Mouse (Mus musculus) B cell, adult 62 days (primary cell): ENCODE data around the gene Nsun2. TPM values are rescaled to one million over a fixed set of nuclear protein-coding genes. Genes with fewer than 3 reads are reported as not detected.

Source experiments
- total RNA-seq: library from RNA; stranded (reverse); gene quantifications from 4 replicates; pipeline ENCODE4 v1.2.4, GENCODE M21; 2023

The Nsun2 gene
- 77.3 to 102 TPM (median 91.6 TPM) in 4 replicates for total RNA-seq

GRCm38 (mm10) chr13:69533405-69534333, at the start of gene Nsun2:
Nsun2 (plus strand) TSS chr13:69533746.

GRCm38 (mm10) chr13:69534334-69534653, 748 bp downstream of the Nsun2 start, which contains the start of gene Tent4a:
Tent4a (minus strand) TSS chr13:69534617.

DNA sequence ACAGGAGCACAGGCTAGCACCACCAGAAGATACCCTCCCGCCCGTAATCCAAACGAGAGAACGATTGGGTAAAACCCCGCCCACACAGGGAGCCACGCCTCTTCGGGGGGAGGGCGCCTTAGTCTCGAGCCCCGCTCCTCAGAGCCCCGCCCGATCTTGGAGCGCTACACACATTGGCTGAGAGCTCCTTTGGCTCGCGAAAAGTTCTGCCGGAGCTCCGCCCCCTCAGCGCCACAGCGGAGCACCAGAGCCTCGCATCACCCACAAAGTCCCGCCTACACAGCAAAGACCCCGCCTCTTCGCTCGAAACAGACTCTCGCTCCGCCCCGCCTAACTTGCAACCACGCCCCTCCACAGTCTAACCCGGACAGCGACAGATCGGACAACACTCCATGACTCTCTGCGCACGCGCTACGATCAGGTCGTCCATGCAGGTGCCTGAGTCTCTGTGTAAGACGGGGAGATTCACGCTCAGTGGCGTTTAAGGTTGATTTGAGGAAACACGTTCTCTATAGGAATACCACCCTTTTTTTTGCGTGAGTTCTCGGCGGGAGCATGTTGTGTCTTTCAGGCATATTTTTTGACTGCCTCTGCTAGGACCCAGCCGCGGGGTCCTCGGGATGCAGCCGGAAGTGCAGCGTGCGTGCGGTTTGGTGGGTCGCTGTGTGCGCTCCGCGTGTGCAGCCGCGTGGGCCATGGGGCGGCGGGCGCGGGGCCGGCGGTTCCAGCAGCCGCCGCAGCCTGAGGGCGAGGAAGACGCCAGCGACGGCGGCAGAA, 78.0 kb downstream of the Nsun2 start, which contains the start of gene Srd5a1:
Gene Srd5a1, minus strand, starts transcription at position 45 of the 777 bp plus-strand sequence.

Other genes with a start within 250 kb of the Nsun2 start
- gene Tent4a, start 871 bp downstream of the Nsun2 start, total RNA-seq, result 15.4 to 17.9 TPM (median 15.8 TPM) in 4 replicates
- gene Srd5a1, start 77.7 kb downstream of the Nsun2 start, total RNA-seq, result 0.23 to 0.91 TPM (median 0.54 TPM) in 3 of 4 replicates, not detected in the other
- not detected in 4 replicates for gene Ube2ql1, start 206.1 kb downstream of the Nsun2 start, total RNA-seq